ENCODE assay signal across 8 mouse cellular contexts in genomic region chr14:34501447-34501803, GRCm38 (mm10). TPM values are rescaled to one million over a fixed set of nuclear protein-coding genes. Genes with fewer than 3 reads are reported as not detected.
DNase-seq lines count a peak whose midpoint lies in the region; ATAC-seq and TF ChIP-seq lines count a peak whose summit lies in the region.

No protein-coding gene starts in this region.

- peak overlapping the region; percentile 96 for H3K27ac ChIP-seq in liver, adult 2 months (replicated peaks; ENCODE audit: insufficient read depth, low read depth, low read length)
- peak overlapping the region; percentile 100 for H3K27ac ChIP-seq in heart, postnatal 0 days (ENCODE audit: low read depth)
- peak overlapping the region; percentile 89 for H3K27ac ChIP-seq in midbrain, embryonic 11.5 days (ENCODE audit: low read depth, low read length)

- peak overlapping the region; percentile 98 for H3K4me3 ChIP-seq in liver, adult 2 months (ENCODE audit: insufficient read depth, low read depth, low read length)
- peak overlapping the region; percentile 85 for H3K4me3 ChIP-seq in heart, postnatal 0 days (ENCODE audit: low read depth, low read length)
- peak overlapping the region; percentile 91 for H3K4me3 ChIP-seq in midbrain, embryonic 11.5 days (ENCODE audit: low read depth, low read length)

- DNase-seq in liver, adult 2 months (ENCODE audit: extremely low read depth, low read depth, low spot score), result peak; percentile 66
- DNase-seq in liver (no peak), adipocyte (ENCODE audit: low spot score) (peak; percentile 64)
- DNase-seq in heart, postnatal 0 days (ENCODE audit: low spot score), result no peak
- peak; percentile 90 for DNase-seq in midbrain, embryonic 11.5 days (ENCODE audit: low spot score, missing footprints)
- no peak for DNase-seq in layer of hippocampus, postnatal 10 days (ENCODE audit: low spot score in 2 of 2)
- no peak for DNase-seq in urinary bladder, postnatal 4 days (ENCODE audit: low spot score in 2 of 2)
- DNase-seq in urinary bladder, postnatal 36 days (ENCODE audit: low spot score in 2 of 2), result no peak

- peaks cover 27% of the 10 kb centered on the region; the same call in 1 of the 2 replicates for H3K79me2 ChIP-seq in liver, adult 2 months (ENCODE audit: control insufficient read depth, insufficient read depth, low read length)

- TF ChIP-seq POLR2A in liver, adult 2 months (IDR thresholded peaks at IDR 0.05; ENCODE audit: extremely low read depth, insufficient read depth, low read length), result no peak

- H3K27me3 ChIP-seq in liver, adult 2 months (ENCODE audit: control insufficient read depth, insufficient read depth, low read length), result no peaks in the 10 kb centered on the region
- H3K27me3 ChIP-seq in heart, postnatal 0 days (ENCODE audit: control insufficient read depth, insufficient read depth, low read length), result peaks cover 8% of the 10 kb centered on the region; the same call in 1 of the 2 replicates
- H3K27me3 ChIP-seq in midbrain, embryonic 11.5 days (ENCODE audit: control insufficient read depth, insufficient read depth, low read length), result no peaks in the 10 kb centered on the region

- H3K4me2 ChIP-seq in heart, postnatal 0 days (ENCODE audit: low read depth, low read length), result peak overlapping the region; percentile 89
- H3K4me2 ChIP-seq in midbrain, embryonic 11.5 days, result peak overlapping the region; percentile 71

- H3K36me3 ChIP-seq in liver, adult 2 months (ENCODE audit: control insufficient read depth, insufficient read depth, low read length), result no peaks in the 10 kb centered on the region
- no peaks in the 10 kb centered on the region for H3K36me3 ChIP-seq in heart, postnatal 0 days (replicated peaks; ENCODE audit: control insufficient read depth, insufficient read depth, low read length)
- no peaks in the 10 kb centered on the region for H3K36me3 ChIP-seq in midbrain, embryonic 11.5 days (ENCODE audit: control insufficient read depth, insufficient read depth, low read length)

- H3K4me1 ChIP-seq in liver, adult 2 months (ENCODE audit: control insufficient read depth, insufficient read depth, low read length), result peaks cover 20% of the 10 kb centered on the region
- peaks cover 55% of the 10 kb centered on the region for H3K4me1 ChIP-seq in heart, postnatal 0 days (ENCODE audit: control insufficient read depth, insufficient read depth)
- peaks cover 21% of the 10 kb centered on the region for H3K4me1 ChIP-seq in midbrain, embryonic 11.5 days (ENCODE audit: control insufficient read depth, insufficient read depth, low read length)

- ATAC-seq in heart, postnatal 0 days (ENCODE audit: insufficient read depth, low read depth), result no peak
- ATAC-seq in midbrain, embryonic 11.5 days (ENCODE audit: low FRiP score), result no peak

- H3K9me3 ChIP-seq in heart, postnatal 0 days (replicated peaks; ENCODE audit: control insufficient read depth, low read length), result no peaks in the 10 kb centered on the region
- no peaks in the 10 kb centered on the region for H3K9me3 ChIP-seq in midbrain, embryonic 11.5 days (ENCODE audit: control insufficient read depth, low read length)

- no peak for TF ChIP-seq EP300 in heart, postnatal 0 days (IDR thresholded peaks at IDR 0.05; ENCODE audit: low read depth)

- TF ChIP-seq CTCF in liver, adult 2 months (IDR thresholded peaks at IDR 0.05; ENCODE audit: low read depth, low read length), result no peak
- TF ChIP-seq CTCF in heart, postnatal 0 days (IDR thresholded peaks at IDR 0.05; ENCODE audit: low read depth), result no peak

- peak overlapping the region; percentile 96 for H3K9ac ChIP-seq in liver, adult 2 months (ENCODE audit: low read depth, low read length)
- peak overlapping the region; percentile 100 for H3K9ac ChIP-seq in heart, postnatal 0 days (replicated peaks; ENCODE audit: low read depth, low read length)
- peak overlapping the region; percentile 99 for H3K9ac ChIP-seq in midbrain, embryonic 11.5 days (ENCODE audit: low read length)

- WGBS in liver, adult 2 months, result 1% methylated on average over 16 of the region's 16 CpGs
- under 1% methylated on average over 16 of the region's 16 CpGs for WGBS in heart, postnatal 0 days
- WGBS in midbrain, embryonic 11.5 days, result under 1% methylated on average over 16 of the region's 16 CpGs

RNA-seq across cellular contexts. Expression of gene Bmpr1a, which starts 1.7 kb away (rescaled TPM):
- total RNA-seq in liver, adult 2 months (2014; rRNA removed), result 20.4 and 23.7 TPM in 2 replicates
- 4.2 and 4.5 TPM in 2 replicates for polyA plus RNA-seq in liver, adult 2 months (2012; rRNA removed)
- 99.5 and 130 TPM in 2 replicates for total RNA-seq in heart, postnatal 0 days (2014; rRNA removed; ENCODE audit: low replicate concordance)
- polyA plus RNA-seq in heart, postnatal 0 days (2015; fragmentation: Nextera tagmentation; extraction: Ambion mirVana), result 37.2 and 38.6 TPM in 2 replicates
- polyA plus RNA-seq in midbrain, embryonic 11.5 days (2014; fragmentation: Nextera tagmentation; extraction: Ambion mirVana), result 44.4 and 49.8 TPM in 2 replicates
- 10 to 100 TPM; 41.9 to 46.1 TPM for total RNA-seq in layer of hippocampus, postnatal 10 days (2021)

RNA-seq across cellular contexts. Expression of gene 9230112D13Rik, which starts 21.2 kb away (rescaled TPM):
- total RNA-seq in liver, adult 2 months (2014; rRNA removed), result not detected in 2 replicates
- polyA plus RNA-seq in liver, adult 2 months (2012; rRNA removed), result not detected in 2 replicates
- total RNA-seq in heart, postnatal 0 days (2014; rRNA removed; ENCODE audit: low replicate concordance), result not detected in 2 replicates
- not detected in 2 replicates for polyA plus RNA-seq in heart, postnatal 0 days (2015; fragmentation: Nextera tagmentation; extraction: Ambion mirVana)
- not detected in 2 replicates for polyA plus RNA-seq in midbrain, embryonic 11.5 days (2014; fragmentation: Nextera tagmentation; extraction: Ambion mirVana)
- not detected for total RNA-seq in layer of hippocampus, postnatal 10 days (2021)

Comparison
In these comparisons a context has a peak if more than half of its experiments do, and no peak if none do; other contexts are left out.
1. DNase-seq: peak in liver, adult 2 months (single experiment), adipocyte (single experiment) and midbrain, embryonic 11.5 days (single experiment); none in liver (single experiment), heart, postnatal 0 days (single experiment), layer of hippocampus, postnatal 10 days (0 of 2), urinary bladder, postnatal 4 days (0 of 2) and urinary bladder, postnatal 36 days (0 of 2).
2. Peak in every context shown above with its lines, with median percentiles within 50 percentile points of each other: H3K27ac ChIP-seq, H3K4me3 ChIP-seq and H3K9ac ChIP-seq.